Mouse (Mus musculus) myocyte (in vitro differentiated cells): ENCODE results near the gene 2010300C02Rik. TPM values are rescaled to one million over a fixed set of nuclear protein-coding genes. Genes with fewer than 3 reads are reported as not detected.

ENCODE experiments used
- H3K27me3 ChIP-seq: one replicate; pipeline ENCODE4 v1.6.1; 2011; ENCODE audit not compliant: control insufficient read depth, insufficient read depth, insufficient read length
- H3K36me3 ChIP-seq: one replicate; pipeline ENCODE4 v1.6.1; 2011; ENCODE audit not compliant: control insufficient read depth, insufficient read depth
- H3K4me2 ChIP-seq: one replicate; pipeline ENCODE4 v1.6.1; 2011; ENCODE audit warnings: low read depth, control low read depth
- H3K4me3 ChIP-seq: one replicate; pipeline ENCODE4 v1.5.1; 2011; ENCODE audit warnings: mild to moderate bottlenecking, control low read depth, moderate library complexity
- H3K79me2 ChIP-seq: one replicate; pipeline ENCODE4 v1.6.1; 2011; ENCODE audit not compliant: control insufficient read depth, insufficient read depth
- H3ac ChIP-seq: one replicate; pipeline ENCODE4 v1.6.1; 2011; ENCODE audit not compliant: control insufficient read depth, insufficient read length
- CEBPB ChIP-seq: IDR thresholded peaks from 2 replicates; pipeline ENCODE4 v1.6.1; 2011; ENCODE audit warnings: mild to moderate bottlenecking, moderate library complexity; ENCODE audit not compliant: poor library complexity, insufficient read depth, severe bottlenecking
- E2F4 ChIP-seq: IDR thresholded peaks from one replicate; pipeline ENCODE4 v1.6.1; 2011; ENCODE audit warnings: mild to moderate bottlenecking, control low read depth, moderate library complexity; ENCODE audit not compliant: insufficient read depth
- MAX ChIP-seq: IDR thresholded peaks from one replicate; pipeline ENCODE4 v1.6.1; 2011; ENCODE audit warnings: low read depth, mild to moderate bottlenecking, control low read depth
- MYOD1 ChIP-seq, 3 experiments: IDR thresholded peaks; one replicate each; pipeline ENCODE4 v1.6.1; 2011; ENCODE audit warnings: control low read depth in 2 of 3, low read depth in 2 of 3, mild to moderate bottlenecking in 2 of 3, moderate library complexity in 1 of 3; ENCODE audit not compliant: insufficient read length in 2 of 3, control insufficient read depth in 1 of 3
- MYOG ChIP-seq, 3 experiments: IDR thresholded peaks; one replicate each; pipeline ENCODE4 v1.6.1; 2011; ENCODE audit warnings: control low read depth in 2 of 3, low read depth in 2 of 3, mild to moderate bottlenecking in 2 of 3; ENCODE audit not compliant: insufficient read length in 2 of 3, control insufficient read depth in 1 of 3, insufficient read depth in 1 of 3
- POLR2A ChIP-seq: IDR thresholded peaks from one replicate; pipeline ENCODE4 v1.6.1; 2011; ENCODE audit warnings: low read depth, mild to moderate bottlenecking, control low read depth, moderate library complexity; ENCODE audit not compliant: insufficient read length
- POLR2AphosphoS2 ChIP-seq: IDR thresholded peaks from one replicate; pipeline ENCODE4 v1.6.1; 2011; ENCODE audit warnings: low read depth, control low read depth; ENCODE audit not compliant: insufficient read length
- REST ChIP-seq: IDR thresholded peaks from one replicate; pipeline ENCODE4 v1.6.1; 2011; ENCODE audit warnings: mild to moderate bottlenecking, control low read depth, moderate library complexity; ENCODE audit not compliant: insufficient read depth, insufficient read length
- SRF ChIP-seq: IDR thresholded peaks from one replicate; pipeline ENCODE4 v1.6.1; 2011; ENCODE audit warnings: low read depth; ENCODE audit not compliant: control insufficient read depth, insufficient read length
- TCF12 ChIP-seq: IDR thresholded peaks from one replicate; pipeline ENCODE4 v1.6.1; 2011; ENCODE audit warnings: mild to moderate bottlenecking, control low read depth; ENCODE audit not compliant: poor library complexity, insufficient read depth, severe bottlenecking
- TCF3 ChIP-seq: IDR thresholded peaks from one replicate; pipeline ENCODE4 v1.6.1; 2011; ENCODE audit warnings: low read depth, control low read depth; ENCODE audit not compliant: insufficient read length
- USF1 ChIP-seq: IDR thresholded peaks from one replicate; pipeline ENCODE4 v1.6.1; 2011; ENCODE audit warnings: low read depth, mild to moderate bottlenecking, control low read depth, moderate library complexity
- polyA plus RNA-seq: library from polyadenylated mRNA; unstranded; fragments of >200 nt; fragmentation: generic; extraction: Trizol; gene quantifications from one replicate; pipeline ENCODE4 v1.2.1, GENCODE M21; 2012; ENCODE audit warnings: missing spikeins

2010300C02Rik gene
- polyA plus RNA-seq, 1 experiment = not detected

DNA sequence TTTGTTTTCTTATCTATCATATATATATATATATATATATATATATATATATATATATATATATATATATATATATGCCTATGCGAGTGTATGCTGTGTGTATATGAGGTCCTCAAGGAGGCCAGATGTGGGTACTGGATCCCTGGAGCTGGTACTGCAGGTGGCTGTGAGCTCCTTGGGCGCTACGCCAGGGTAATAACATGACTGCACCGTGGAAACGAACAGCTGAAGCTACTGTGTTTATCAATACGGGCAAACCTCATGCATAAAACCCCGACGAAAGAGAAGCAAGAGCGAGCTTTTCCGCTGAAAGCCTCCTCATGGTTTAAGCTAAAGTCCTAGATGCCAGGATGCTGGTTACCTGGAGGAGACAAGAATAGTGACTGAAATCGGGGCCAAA is 22.2 kb upstream of the 2010300C02Rik start:
- H3K79me2 ChIP-seq = no peaks in the 10 kb centered on the region
- no peaks in the 10 kb centered on the region for H3K27me3 ChIP-seq
- no peak overlapping the region for H3K4me3 ChIP-seq
- TF ChIP-seq USF1 (no peak), SRF (no peak), POLR2A (no peak), MYOD1 (IDR thresholded peaks at IDR 0.05; ENCODE audit: control insufficient read depth in 1 of 3, insufficient read length in 2 of 3, low read depth in 2 of 3) (no peak), MAX (no peak), TCF3 (no peak), MYOG (IDR thresholded peaks at IDR 0.05; ENCODE audit: control insufficient read depth in 1 of 3, insufficient read depth in 1 of 3, insufficient read length in 2 of 3, low read depth in 2 of 3) (no peak), POLR2AphosphoS2 (no peak), CEBPB (no peak), REST (no peak), E2F4 (no peak), TCF12 (no peak)
- H3K4me2 ChIP-seq = no peak overlapping the region
- no peak overlapping the region for H3ac ChIP-seq
- no peaks in the 10 kb centered on the region for H3K36me3 ChIP-seq

DNA sequence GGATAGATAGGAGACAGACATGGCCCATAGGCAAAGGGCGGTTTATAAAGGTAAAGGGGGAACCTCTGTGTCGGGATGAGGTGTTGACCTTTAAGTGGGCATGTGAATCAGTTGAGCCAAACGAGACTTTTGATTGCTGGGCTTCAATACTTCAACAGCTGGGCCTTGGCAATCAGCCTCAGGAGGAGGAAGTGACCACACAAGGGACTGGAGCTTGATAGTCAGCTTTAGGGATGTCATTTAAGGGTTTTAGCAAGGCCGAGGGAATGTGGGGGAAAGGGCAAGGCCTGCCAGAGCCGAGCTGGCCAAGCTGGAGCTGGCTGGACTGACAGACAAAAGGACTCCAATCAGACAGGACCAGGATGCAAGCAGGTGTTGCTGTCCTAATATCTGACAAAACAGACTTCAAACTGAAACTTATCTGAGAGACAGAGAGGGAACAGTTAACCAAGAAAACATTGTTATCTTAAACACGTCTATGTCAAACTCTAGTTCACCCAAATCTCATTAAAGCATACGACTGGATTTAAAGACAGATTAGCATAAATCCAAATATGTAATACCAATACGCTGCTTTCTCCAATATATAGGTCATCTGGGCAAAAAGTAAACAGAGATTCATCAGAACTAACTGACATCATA is 20.4 kb upstream of the 2010300C02Rik start:
- H3K4me2 ChIP-seq = no peak overlapping the region
- H3K4me3 ChIP-seq = no peak overlapping the region
- no peaks in the 10 kb centered on the region for H3K27me3 ChIP-seq
- TF ChIP-seq TCF3 (no peak), E2F4 (no peak), SRF (no peak), POLR2A (no peak), POLR2AphosphoS2 (no peak), MAX (no peak), MYOG (IDR thresholded peaks at IDR 0.05; ENCODE audit: control insufficient read depth in 1 of 3, insufficient read depth in 1 of 3, insufficient read length in 2 of 3, low read depth in 2 of 3) (no peak), CEBPB (no peak), USF1 (no peak), REST (no peak), TCF12 (no peak), MYOD1 (IDR thresholded peaks at IDR 0.05; ENCODE audit: control insufficient read depth in 1 of 3, insufficient read length in 2 of 3, low read depth in 2 of 3) (no peak)
- no peaks in the 10 kb centered on the region for H3K36me3 ChIP-seq
- H3K79me2 ChIP-seq = no peaks in the 10 kb centered on the region
- H3ac ChIP-seq = no peak overlapping the region

DNA sequence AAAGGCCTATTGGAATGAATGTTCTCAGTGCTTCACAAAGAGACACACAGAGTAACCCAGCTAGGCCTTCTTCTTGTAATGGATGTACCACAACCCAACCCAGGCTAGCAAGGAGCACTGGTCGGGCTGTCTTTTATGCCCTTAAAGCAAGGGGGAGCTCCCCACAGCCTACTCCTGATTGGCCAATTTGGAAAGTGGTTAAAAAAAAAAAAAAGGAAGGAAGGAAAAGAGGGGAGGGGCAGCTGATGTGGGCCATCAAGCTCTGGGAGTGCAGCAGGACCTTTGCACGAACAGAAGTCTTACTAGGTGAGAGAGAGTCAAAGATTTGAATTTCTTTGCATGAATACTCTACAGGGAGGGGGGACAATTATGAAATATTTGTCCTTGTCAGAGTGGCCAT is 19.0 kb upstream of the 2010300C02Rik start:
- TF ChIP-seq USF1 (no peak), TCF3 (no peak), E2F4 (no peak), MYOD1 (IDR thresholded peaks at IDR 0.05; ENCODE audit: control insufficient read depth in 1 of 3, insufficient read length in 2 of 3, low read depth in 2 of 3) (no peak), SRF (no peak), MAX (no peak), MYOG (IDR thresholded peaks at IDR 0.05; ENCODE audit: control insufficient read depth in 1 of 3, insufficient read depth in 1 of 3, insufficient read length in 2 of 3, low read depth in 2 of 3) (no peak), POLR2A (no peak), TCF12 (no peak), REST (no peak), CEBPB (no peak), POLR2AphosphoS2 (no peak)

DNA sequence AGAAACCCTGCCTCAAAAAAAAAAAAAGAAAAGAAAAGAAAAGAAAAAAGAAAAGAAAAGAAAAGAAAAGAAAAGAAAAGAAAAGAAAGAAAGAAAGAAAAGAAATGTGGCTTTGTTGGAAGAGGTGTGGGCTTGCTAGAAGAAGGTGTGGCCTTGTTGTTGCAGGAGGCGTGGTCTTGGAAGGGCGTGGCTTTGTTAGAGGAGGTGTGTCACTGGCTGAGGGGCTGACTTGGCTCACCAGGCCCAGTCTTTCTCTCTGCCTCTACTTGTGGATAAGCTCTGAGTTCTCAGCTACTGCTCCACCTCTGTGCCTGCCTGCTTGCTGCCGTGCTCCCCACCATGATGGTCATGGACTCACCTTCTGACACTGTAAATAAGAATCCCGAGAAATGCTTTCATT is 17.2 kb upstream of the 2010300C02Rik start:
- TF ChIP-seq POLR2AphosphoS2 (no peak), MYOD1 (IDR thresholded peaks at IDR 0.05; ENCODE audit: control insufficient read depth in 1 of 3, insufficient read length in 2 of 3, low read depth in 2 of 3) (no peak), MAX (no peak), POLR2A (no peak), USF1 (no peak), SRF (no peak), E2F4 (no peak), TCF12 (no peak), CEBPB (no peak), MYOG (IDR thresholded peaks at IDR 0.05; ENCODE audit: control insufficient read depth in 1 of 3, insufficient read depth in 1 of 3, insufficient read length in 2 of 3, low read depth in 2 of 3) (no peak), TCF3 (no peak), REST (no peak)
- Histone ChIP-seq H3K4me3 (no peak overlapping the region), H3ac (no peak overlapping the region), H3K4me2 (no peak overlapping the region), H3K27me3 (no peaks in the 10 kb centered on the region), H3K79me2 (no peaks in the 10 kb centered on the region), H3K36me3 (no peaks in the 10 kb centered on the region)

More for the DNA sequence above, 19.0 kb upstream of the 2010300C02Rik start:
- no peak overlapping the region for H3ac ChIP-seq
- H3K36me3 ChIP-seq = no peaks in the 10 kb centered on the region
- no peaks in the 10 kb centered on the region for H3K79me2 ChIP-seq
- no peak overlapping the region for H3K4me3 ChIP-seq
- H3K4me2 ChIP-seq = no peak overlapping the region
- no peaks in the 10 kb centered on the region for H3K27me3 ChIP-seq
